Mouse (Mus musculus) liver, postnatal 0 days (tissue): Measurements from ENCODE around the gene Nphs2. TPM values are rescaled to one million over a fixed set of nuclear protein-coding genes. Genes with fewer than 3 reads are reported as not detected.

Experiments used
- ATAC-seq: fragments of 200-750 bp; cut with Nextera tagmentation; 2 replicates; pipeline ENCODE4 v1.8.0; 2017; ENCODE audit warnings: mild to moderate bottlenecking, moderate library complexity
- DNase-seq: peaks from one replicate; pipeline ENCODE4 v3.0.0-alpha.2; 2016
- H3K27ac ChIP-seq: fragments of 300-500 bp; sonication (generic); 2 replicates; pipeline ENCODE4 v1.5.1; 2014; ENCODE audit warnings: antibody characterized with exemption, moderate library complexity, mild to moderate bottlenecking, low read depth
- H3K27me3 ChIP-seq: fragments of 300-500 bp; sonication (generic); 2 replicates; pipeline ENCODE4 v1.6.1; 2014; ENCODE audit warnings: low read length, control low read depth, mixed read lengths; ENCODE audit not compliant: insufficient read depth
- H3K36me3 ChIP-seq: fragments of 300-500 bp; sonication (generic); replicated peaks from 2 replicates; pipeline ENCODE4 v1.6.1; 2014; ENCODE audit warnings: mild to moderate bottlenecking, control low read depth, low read length, moderate library complexity, mixed read lengths; ENCODE audit not compliant: insufficient read depth
- H3K4me1 ChIP-seq: fragments of 300-500 bp; sonication (generic); 2 replicates; pipeline ENCODE4 v1.6.1; 2014; ENCODE audit warnings: antibody characterized with exemption, mild to moderate bottlenecking, control low read depth; ENCODE audit not compliant: insufficient read depth
- H3K4me2 ChIP-seq: fragments of 300-500 bp; sonication (generic); 2 replicates; pipeline ENCODE4 v1.6.1; 2014; ENCODE audit warnings: low read depth, mild to moderate bottlenecking, low read length, moderate library complexity, mixed read lengths
- H3K4me3 ChIP-seq: fragments of 300-500 bp; sonication (generic); 2 replicates; pipeline ENCODE4 v1.5.1; 2014; ENCODE audit warnings: low read depth, low read length
- H3K9ac ChIP-seq: fragments of 300-500 bp; sonication (generic); replicated peaks from 2 replicates; pipeline ENCODE4 v1.6.1; 2014; ENCODE audit warnings: mild to moderate bottlenecking, moderate library complexity
- H3K9me3 ChIP-seq: fragments of 300-500 bp; sonication (generic); 2 replicates; pipeline ENCODE4 v1.6.1; 2016; ENCODE audit warnings: mild to moderate bottlenecking, control low read depth, low read length, mixed read lengths
- CTCF ChIP-seq: sonication (generic); IDR thresholded peaks from 2 replicates; pipeline ENCODE4 v1.5.1; 2016; ENCODE audit warnings: antibody characterized with exemption, low read depth
- EP300 ChIP-seq: IDR thresholded peaks from 2 replicates; pipeline ENCODE4 v1.6.1; 2016; ENCODE audit warnings: antibody characterized with exemption, low read depth, mild to moderate bottlenecking
- WGBS: fragments of 180-500 bp; shearing (Covaris S2); extraction: QIAGEN DNeasy Blood & Tissue Kit; methylation state at CpG from one replicate; pipeline ENCODE4 v1.1.7; 2014; ENCODE audit not compliant: insufficient replicate concordance; 5-methylcytosine and 5-hydroxymethylcytosine counted together
- polyA plus RNA-seq: library from polyadenylated mRNA; unstranded; fragments of >200 nt; fragmentation: Nextera tagmentation; extraction: Ambion mirVana; gene quantifications from 2 replicates; pipeline ENCODE4 v1.2.1, GENCODE M21; 2015

Gene Nphs2
- polyA plus RNA-seq, 1 experiment from 2014 or later: not detected

DNA sequence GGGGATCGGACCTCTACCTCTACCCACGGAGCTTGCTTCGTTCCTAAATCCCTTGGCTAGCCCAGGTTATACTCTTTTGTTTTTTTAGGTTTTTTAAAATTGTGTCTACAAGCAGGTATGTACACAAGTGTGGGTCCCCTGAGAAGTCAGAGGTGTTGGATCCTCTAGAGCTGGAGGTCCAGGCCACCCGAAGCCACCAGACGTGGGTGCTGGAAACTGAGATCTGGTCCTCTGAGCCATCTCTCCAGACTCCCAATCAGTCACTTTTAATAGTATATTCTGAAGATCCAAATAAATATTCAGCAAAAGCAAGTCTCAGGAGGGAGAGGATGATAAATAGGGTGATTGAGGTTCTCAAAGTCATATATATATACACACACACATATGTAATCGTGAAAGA is 20.5 kb upstream of the Nphs2 start:
- no peak for DNase-seq
- Histone ChIP-seq H3K4me1 (no peaks in the 10 kb centered on the region), H3K36me3 (no peaks in the 10 kb centered on the region), H3K27ac (no peak overlapping the region), H3K9ac (no peak overlapping the region), H3K9me3 (no peaks in the 10 kb centered on the region), H3K4me2 (no peak overlapping the region), H3K27me3 (no peaks in the 10 kb centered on the region), H3K4me3 (no peak overlapping the region)
- no peak for TF ChIP-seq CTCF
- no peak for TF ChIP-seq EP300
- 93% methylated on average over 6 of the region's 6 CpGs for WGBS
- ATAC-seq: no peak

DNA sequence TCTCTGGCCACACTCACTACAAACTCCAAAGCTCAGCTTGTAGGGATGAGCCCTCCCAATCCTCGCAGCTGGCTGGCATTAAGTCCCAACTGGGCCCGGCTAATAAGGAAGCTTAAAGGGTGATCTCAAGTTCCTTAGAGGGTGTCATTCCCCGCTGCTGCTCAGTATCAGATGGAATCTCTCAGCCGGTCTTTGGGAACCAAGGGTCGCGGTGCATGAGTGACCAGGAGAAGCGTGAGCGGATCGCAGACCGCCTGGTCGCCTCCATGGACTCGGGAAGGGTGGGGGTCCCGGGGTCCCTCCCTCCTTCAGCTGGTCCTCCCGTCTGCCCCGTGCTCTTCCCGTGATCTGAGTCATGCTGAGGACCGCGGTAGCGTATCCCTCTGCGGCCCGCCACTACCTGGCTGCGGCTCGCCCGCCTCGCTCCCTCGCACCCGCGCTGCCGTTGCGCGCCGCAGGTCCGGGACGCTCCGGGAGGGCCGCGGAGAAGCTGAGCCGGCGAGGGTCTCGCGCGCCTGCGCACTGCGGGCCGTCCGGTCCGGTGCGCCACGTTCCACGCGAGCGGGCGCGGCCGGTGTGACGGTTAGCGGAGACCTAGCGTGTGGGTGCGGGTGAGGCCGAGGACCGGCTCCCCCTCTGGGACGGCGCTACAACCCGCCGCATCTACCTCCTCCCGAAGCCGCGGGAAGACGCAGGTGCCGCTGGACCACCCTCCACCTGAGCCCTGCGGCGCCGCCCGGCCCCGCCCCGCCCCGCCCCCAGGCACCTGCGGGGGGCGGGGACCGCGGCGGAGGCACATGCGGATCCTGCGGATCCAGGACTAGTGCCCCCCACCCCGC is 7.4 kb upstream of the Nphs2 start, which contains the start of gene Tdrd5:
TSS of gene Tdrd5 (minus strand) at position 754 of the 839 bp plus-strand sequence.
- DNase-seq: peak; percentile 23
- peak within 1 kb of the TSS; percentile 87 for H3K4me2 ChIP-seq
- WGBS: 1% methylated on average over 80 of the region's 85 CpGs
- TF ChIP-seq CTCF (no peak), EP300 (no peak)
- peaks cover 30% of the 10 kb centered on the region for H3K27me3 ChIP-seq
- no peak for ATAC-seq
- no peaks in the 10 kb centered on the region for H3K36me3 ChIP-seq
- H3K9ac ChIP-seq: peak within 1 kb of the TSS; percentile 34; the same call in 1 of the 2 replicates
- H3K4me3 ChIP-seq: peak within 1 kb of the TSS; percentile 60
- peaks cover 8% of the 10 kb centered on the region for H3K4me1 ChIP-seq
- H3K27ac ChIP-seq: no peak within 1 kb of the TSS
- H3K9me3 ChIP-seq: no peaks in the 10 kb centered on the region

DNA sequence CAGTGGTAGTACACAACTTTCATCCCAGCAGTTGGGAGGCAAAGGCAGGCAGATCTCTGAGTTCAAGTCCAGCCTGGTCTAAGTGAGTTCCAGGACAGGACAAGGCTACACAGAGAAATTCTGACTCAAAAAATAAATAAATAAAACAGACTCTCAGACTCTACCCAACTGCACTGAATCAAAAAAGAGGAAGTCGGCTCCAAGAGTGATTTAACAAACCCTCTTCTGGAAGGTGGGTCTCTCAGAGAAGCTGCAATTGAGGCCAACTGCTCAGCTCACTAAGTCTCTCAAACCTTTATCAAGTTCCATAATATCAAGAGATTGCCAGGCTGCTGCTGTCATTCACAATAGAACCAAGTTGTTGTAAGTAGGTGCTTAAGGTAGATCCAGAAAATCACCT is 1.9 kb upstream of the Nphs2 start:
- H3K4me2 ChIP-seq: no peak overlapping the region
- H3K27me3 ChIP-seq: peaks cover 32% of the 10 kb centered on the region
- DNase-seq (no peak), ATAC-seq (no peak)
- no peaks in the 10 kb centered on the region for H3K36me3 ChIP-seq
- no peaks in the 10 kb centered on the region for H3K9me3 ChIP-seq
- peaks cover 3% of the 10 kb centered on the region; the same call in 1 of the 2 replicates for H3K4me1 ChIP-seq
- no peak overlapping the region for H3K4me3 ChIP-seq
- no peak overlapping the region for H3K9ac ChIP-seq
- WGBS: 27% methylated on average over 1 of the region's 1 CpGs
- no peak overlapping the region for H3K27ac ChIP-seq
- TF ChIP-seq CTCF: no peak
- TF ChIP-seq EP300: no peak

DNA sequence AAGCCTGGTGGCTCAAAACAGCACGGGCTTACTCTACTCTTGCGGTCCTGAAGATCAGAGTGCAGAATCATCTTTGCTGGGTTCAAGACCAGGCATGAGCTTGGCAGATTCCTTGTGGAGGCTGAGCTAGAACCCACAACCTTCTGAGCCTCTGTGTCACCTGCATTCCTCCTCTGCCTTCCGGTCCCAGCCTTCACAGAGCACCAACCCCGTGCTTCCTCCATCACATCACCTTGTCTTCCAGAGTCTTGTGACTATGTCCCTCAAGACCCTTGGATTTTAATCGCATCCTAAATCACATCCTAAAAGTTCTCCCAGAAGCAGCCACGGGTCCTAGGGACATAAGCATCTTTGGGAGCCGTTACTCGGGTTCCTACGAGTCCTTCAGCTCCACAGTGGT is 12.6 kb downstream of the Nphs2 start:
- no peak overlapping the region for H3K27ac ChIP-seq
- TF ChIP-seq CTCF (no peak), EP300 (no peak)
- ATAC-seq: no peak
- H3K36me3 ChIP-seq: no peaks in the 10 kb centered on the region
- H3K9me3 ChIP-seq: no peaks in the 10 kb centered on the region
- no peak overlapping the region for H3K4me2 ChIP-seq
- no peak for DNase-seq
- 81% methylated on average over 9 of the region's 9 CpGs for WGBS
- no peaks in the 10 kb centered on the region for H3K27me3 ChIP-seq
- H3K9ac ChIP-seq: no peak overlapping the region
- H3K4me1 ChIP-seq: no peaks in the 10 kb centered on the region
- no peak overlapping the region for H3K4me3 ChIP-seq

DNA sequence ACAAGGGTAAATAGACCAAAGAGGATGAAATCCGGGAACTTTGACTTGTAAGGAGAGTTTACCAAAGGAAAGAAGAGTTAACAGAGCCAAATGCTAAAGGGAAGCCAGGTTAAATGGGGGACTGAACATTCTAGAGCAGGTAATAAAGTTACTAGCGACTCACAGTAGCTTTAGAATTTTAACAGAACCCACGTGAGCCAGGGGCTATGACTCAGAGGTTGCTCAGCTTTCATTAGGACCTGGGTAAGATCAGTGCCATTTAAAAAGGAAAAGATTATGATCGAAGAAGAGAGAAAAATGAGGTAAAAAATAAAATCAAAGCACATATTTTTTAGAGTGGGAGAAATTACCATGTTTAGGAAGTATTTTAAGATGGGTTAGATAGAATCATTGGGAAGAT is 30.3 kb downstream of the Nphs2 start:
- no peak overlapping the region for H3K9ac ChIP-seq
- H3K36me3 ChIP-seq: no peaks in the 10 kb centered on the region
- no peak overlapping the region for H3K27ac ChIP-seq
- 57% methylated on average over 4 of the region's 4 CpGs for WGBS
- H3K4me2 ChIP-seq: no peak overlapping the region
- no peaks in the 10 kb centered on the region for H3K27me3 ChIP-seq
- no peaks in the 10 kb centered on the region for H3K4me1 ChIP-seq
- H3K4me3 ChIP-seq: no peak overlapping the region
- no peaks in the 10 kb centered on the region for H3K9me3 ChIP-seq
- ATAC-seq: no peak
- no peak for DNase-seq
- no peak for TF ChIP-seq EP300
- TF ChIP-seq CTCF: no peak

DNA sequence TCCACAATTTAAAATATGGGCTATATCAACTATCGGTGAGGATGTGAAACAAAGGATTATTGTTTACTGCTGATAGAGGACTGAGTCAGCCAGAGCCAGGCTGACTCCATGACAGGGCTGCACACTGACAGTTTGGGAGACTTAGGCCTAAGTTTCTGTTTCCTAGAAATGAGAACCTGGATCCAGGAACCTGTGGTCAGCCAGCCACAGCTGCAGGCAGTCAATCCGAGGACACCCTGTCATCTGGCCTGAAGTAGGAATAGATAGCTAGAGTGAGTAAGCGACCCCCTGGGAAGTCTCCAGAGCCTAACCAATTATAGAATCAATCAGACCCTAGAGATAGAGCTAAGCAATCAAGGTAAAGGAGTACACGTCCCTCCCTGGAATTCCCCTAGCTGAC is 33.9 kb downstream of the Nphs2 start:
- ATAC-seq (no peak), DNase-seq (no peak)
- H3K4me3 ChIP-seq: no peak overlapping the region
- H3K36me3 ChIP-seq: no peaks in the 10 kb centered on the region
- no peaks in the 10 kb centered on the region for H3K4me1 ChIP-seq
- H3K9me3 ChIP-seq: no peaks in the 10 kb centered on the region
- no peak overlapping the region for H3K27ac ChIP-seq
- no peak overlapping the region for H3K9ac ChIP-seq
- no peak overlapping the region for H3K4me2 ChIP-seq
- no peaks in the 10 kb centered on the region for H3K27me3 ChIP-seq
- TF ChIP-seq CTCF: no peak
- TF ChIP-seq EP300: no peak
- WGBS: 66% methylated on average over 4 of the region's 4 CpGs
